Mouse (Mus musculus) embryonic fibroblast, embryonic 13.5 days (primary cell): ENCODE data around the gene Taf15.

Source experiments
- CTCF ChIP-seq: IDR thresholded peaks from 2 replicates; pipeline ENCODE4 v1.5.1; 2011; ENCODE audit warnings: mild to moderate bottlenecking, control low read depth, low read length, moderate library complexity, borderline replicate concordance; ENCODE audit not compliant: insufficient read depth
- POLR2A ChIP-seq: IDR thresholded peaks from 2 replicates; pipeline ENCODE4 v1.6.1; 2011; ENCODE audit warnings: low read depth, mild to moderate bottlenecking, control low read depth, low read length, moderate library complexity

DNA sequence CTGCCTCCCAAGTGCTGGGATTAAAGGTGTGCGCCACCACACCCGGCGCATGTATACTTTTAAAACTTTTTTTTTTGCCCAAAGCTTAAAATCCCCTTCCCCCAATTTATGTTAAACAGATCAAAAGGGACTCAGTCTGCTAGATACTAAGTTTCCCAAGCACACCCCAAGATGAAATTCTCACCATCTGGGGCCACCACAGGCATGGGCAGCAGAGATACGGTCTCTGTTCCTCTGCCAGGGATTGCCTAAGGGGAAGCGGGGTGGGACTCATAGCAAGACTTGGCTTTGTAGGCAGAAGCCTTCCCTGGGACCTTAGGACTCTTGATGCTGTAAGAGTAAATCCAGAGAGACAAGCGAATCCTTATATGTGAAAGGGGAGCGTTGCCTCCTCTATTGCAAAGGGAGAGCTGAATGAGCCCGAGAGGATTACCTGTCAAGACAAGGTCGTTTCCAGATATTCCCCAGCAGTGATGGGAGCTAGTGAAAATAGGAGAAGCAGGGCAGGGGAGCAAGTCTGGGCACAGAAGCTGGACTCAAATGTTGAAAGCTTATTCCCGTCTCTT is 11.3 kb upstream of the Taf15 start:
- TF ChIP-seq CTCF = no peak
- no peak for TF ChIP-seq POLR2A
